Mouse (Mus musculus) neural tube, postnatal 0 days (tissue): ENCODE measurements around the gene Nemf. TPM values are rescaled to one million over a fixed set of nuclear protein-coding genes. Genes with fewer than 3 reads are reported as not detected.

ENCODE experiments used
- microRNA-seq: library from miRNA; unstranded; fragments of <30 nt; microRNA quantifications from one replicate; pipeline ENCODE4, GENCODE M21; 2016
- polyA plus RNA-seq: library from polyadenylated mRNA; unstranded; fragments of >200 nt; fragmentation: Nextera tagmentation; extraction: Ambion mirVana; gene quantifications from 2 replicates; pipeline ENCODE4 v1.2.1, GENCODE M21; 2015

Gene Nemf
- polyA plus RNA-seq = 77.9 and 80.5 TPM in 2 replicates

DNA sequence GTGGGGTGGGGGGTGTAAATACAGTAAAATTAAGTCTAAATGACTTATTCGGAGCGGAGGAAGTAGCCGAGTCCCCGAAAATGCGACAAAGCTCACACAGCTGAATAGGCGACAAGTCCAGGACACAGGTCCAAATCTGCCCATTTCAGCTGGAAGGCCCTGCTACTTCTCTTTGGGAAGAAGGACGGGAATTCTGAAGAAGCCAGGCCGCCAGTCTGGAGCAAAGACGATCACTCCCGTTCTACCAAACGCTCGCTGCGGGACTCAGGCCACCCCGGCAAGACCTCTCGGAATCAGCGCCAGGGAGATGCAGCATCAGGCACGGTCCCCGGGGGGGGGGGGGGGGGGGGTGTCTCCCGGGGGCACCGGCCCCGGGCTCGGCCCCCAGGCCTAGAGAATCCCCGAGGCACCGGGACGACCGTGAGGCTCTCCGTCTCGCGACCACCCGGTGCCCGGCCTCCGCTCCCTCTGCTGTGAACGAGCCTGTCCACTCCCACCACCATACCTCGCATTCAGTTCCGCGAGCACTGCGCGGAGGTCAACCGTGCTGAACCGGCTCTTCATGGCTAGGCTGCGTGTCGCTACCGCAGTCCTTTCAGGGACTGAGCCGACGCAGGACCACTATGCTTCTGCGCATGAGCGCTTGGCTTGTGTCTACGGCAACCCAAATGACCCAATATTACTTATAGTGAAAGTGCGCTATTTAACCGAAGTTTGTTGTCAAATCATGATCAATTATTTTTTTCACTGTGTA lies at the start of gene Nemf:
TSS of gene Nemf (minus strand) at position 620 of the 754 bp plus-strand sequence.

DNA sequence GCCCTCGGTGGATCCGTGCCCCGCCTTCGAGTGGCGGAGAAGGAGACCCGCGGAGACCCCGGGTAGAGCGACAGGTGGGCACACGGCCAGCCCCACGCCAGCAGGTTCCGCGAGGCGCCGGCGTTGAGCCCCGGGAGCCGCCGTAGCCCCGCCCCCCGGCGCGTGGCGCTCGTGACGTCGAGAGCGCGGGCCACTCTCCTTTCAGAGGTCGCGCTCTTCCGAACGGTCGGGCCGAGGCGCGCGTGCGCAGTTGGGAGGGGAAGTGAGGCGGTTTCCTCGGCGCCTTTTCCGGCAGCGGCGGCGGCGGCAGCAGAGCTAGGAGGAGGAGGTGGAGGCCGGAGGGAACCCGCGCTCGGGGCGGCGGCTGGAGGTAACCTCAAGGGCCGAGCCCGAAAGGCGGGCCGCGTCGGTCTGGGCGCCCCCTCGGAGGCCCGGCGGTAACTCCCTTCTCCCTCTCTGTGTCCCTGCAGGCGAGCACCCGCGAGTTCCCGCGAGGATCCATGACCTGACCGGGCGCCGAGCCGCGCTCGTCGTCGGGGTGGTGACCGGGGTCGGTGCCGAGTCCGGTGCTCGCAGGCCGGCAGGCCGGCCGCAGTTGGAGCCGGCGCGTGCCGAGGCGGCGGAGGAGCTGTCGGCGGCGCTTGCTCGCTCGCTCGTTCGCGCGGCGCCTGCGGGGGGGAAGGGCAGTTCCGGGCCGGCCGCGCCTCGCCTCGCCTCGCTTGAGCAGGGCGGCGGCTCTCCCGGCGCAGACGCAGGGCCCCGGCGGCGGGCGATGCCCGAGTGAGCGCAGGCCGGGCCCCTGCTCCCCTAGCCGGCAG lies 15.1 kb upstream of the Nemf start, which contains the start of the genes Arf6 and Gm9887:
TSS of gene Arf6 (plus strand) at position 297 of the 818 bp plus-strand sequence.
TSS of gene Gm9887 (minus strand) at position 605 of the 818 bp plus-strand sequence.

DNA sequence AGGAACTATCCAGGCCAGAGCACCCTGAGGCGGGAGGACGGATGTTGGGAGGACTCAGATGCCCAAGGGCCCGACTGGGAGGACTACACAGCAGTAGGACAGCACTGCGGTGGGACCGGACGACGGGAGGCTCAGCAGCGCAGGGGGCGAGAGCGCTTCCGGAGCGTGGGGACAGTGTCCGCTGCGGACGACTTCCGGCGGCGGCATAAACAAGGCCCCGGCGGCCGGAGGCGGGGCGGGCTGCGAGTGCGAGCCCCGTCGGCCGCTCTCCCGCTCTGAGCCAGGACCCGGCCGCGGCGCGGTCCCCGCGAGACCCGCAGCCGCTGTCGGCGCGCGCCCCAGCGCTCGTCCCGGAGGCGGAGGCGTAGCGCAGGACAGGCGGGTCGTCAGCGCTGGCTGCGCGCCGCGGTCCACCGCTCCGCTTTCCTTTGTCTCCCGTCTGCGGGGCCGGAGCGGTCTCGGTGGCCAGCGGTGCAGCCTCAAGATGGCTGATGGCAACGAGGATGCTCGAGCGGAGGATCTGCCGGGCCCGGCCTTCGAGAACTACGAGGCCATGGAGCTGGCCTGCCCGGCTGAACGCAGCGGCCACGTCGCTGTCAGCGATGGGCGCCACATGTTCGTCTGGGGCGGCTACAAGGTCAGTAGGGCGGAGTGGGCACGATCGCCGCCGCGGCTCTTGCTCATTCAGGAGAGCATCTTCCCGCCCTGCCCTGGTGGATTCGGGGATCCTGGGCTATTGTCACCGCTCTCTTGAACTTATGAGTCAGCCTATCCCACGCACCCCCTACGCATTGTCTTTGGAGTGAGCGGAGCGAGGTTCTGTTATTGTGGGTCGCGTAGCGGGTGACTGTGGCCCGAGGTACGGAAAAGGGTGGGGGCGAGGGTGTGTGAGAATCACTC lies 60.2 kb downstream of the Nemf start, which contains the start of gene Klhdc2:
TSS of gene Klhdc2 (plus strand) at position 171 of the 900 bp plus-strand sequence.

Small RNAs within 50 kb of the gene (microRNA-seq; reads per million reads assigned to microRNA genes)
- gene Gm47299 (not detected), gene Gm47305 (not detected)

Other genes starting within 250 kb of the Nemf start
- 1,295 and 1,457 TPM in 2 replicates for gene Rps29, start 198.0 kb downstream of the Nemf start, polyA plus RNA-seq
- 2.1 and 2.6 TPM in 2 replicates for gene Lrr1, start 188.4 kb downstream of the Nemf start, polyA plus RNA-seq
- 407 and 479 TPM in 2 replicates for gene Rpl36al, start 173.1 kb downstream of the Nemf start, polyA plus RNA-seq
- 42.0 and 51.9 TPM in 2 replicates for gene Mgat2, start 173.0 kb downstream of the Nemf start, polyA plus RNA-seq
- 9.5 and 9.6 TPM in 2 replicates for gene Gm49383, start 160.1 kb downstream of the Nemf start, polyA plus RNA-seq
- gene Dnaaf2, start 158.7 kb downstream of the Nemf start, polyA plus RNA-seq = 6.1 and 7.6 TPM in 2 replicates
- gene Gm49384, start 152.9 kb downstream of the Nemf start, polyA plus RNA-seq = 6.5 and 6.9 TPM in 2 replicates
- gene Pole2, start 129.0 kb downstream of the Nemf start, polyA plus RNA-seq = 3.2 and 3.7 TPM in 2 replicates
- 19.9 and 31.8 TPM in 2 replicates for gene Klhdc1, start 116.0 kb downstream of the Nemf start, polyA plus RNA-seq
- gene Klhdc2, start 60.5 kb downstream of the Nemf start, polyA plus RNA-seq = 222 and 243 TPM in 2 replicates
- 35.8 and 48.0 TPM in 2 replicates for gene Arf6, start 15.0 kb upstream of the Nemf start, polyA plus RNA-seq
- gene Gm9887, start 15.3 kb upstream of the Nemf start, polyA plus RNA-seq = 0.83 and 1.4 TPM in 2 replicates
- 38.2 and 39.0 TPM in 2 replicates for gene Vcpkmt, start 225.9 kb upstream of the Nemf start, polyA plus RNA-seq